24 mouse cellular contexts compared by ENCODE assay signal in genomic region chr1:182699392-182700347, GRCm38 (mm10). TPM values are rescaled to one million over a fixed set of nuclear protein-coding genes. Genes with fewer than 3 reads are reported as not detected.
DNase-seq lines count a peak whose midpoint lies in the region; ATAC-seq and TF ChIP-seq lines count a peak whose summit lies in the region.
"Had no signal": no experiment of that assay in that cellular context is flagged by ENCODE, and none has a peak within 500 bp of the region (broad histone marks: within the 10 kb centered on the region; RNA-seq: fewer than 3 reads in every experiment).

No protein-coding gene starts in this region.

- peaks cover 14% of the 10 kb centered on the region for H3K4me1 ChIP-seq in midbrain, embryonic 13.5 days (replicated peaks)
- H3K4me1 ChIP-seq in midbrain, postnatal 0 days (ENCODE audit: insufficient read depth, low read length) = no peaks in the 10 kb centered on the region
- peaks cover 6% of the 10 kb centered on the region for H3K4me1 ChIP-seq in hindbrain, embryonic 15.5 days (replicated peaks)
- H3K4me1 ChIP-seq in neural tube, embryonic 15.5 days = peaks cover 5% of the 10 kb centered on the region

- H3K9ac ChIP-seq in midbrain, embryonic 13.5 days (replicated peaks) = no peak overlapping the region
- H3K9ac ChIP-seq in midbrain, postnatal 0 days (replicated peaks; ENCODE audit: low read length, poor library complexity, severe bottlenecking) = no peak overlapping the region
- no peak overlapping the region for H3K9ac ChIP-seq in hindbrain, embryonic 15.5 days
- no peak overlapping the region for H3K9ac ChIP-seq in neural tube, embryonic 15.5 days (replicated peaks)

- ATAC-seq in midbrain, embryonic 13.5 days = peak; percentile 83
- no peak for ATAC-seq in midbrain, postnatal 0 days (ENCODE audit: low FRiP score)
- ATAC-seq in hindbrain, embryonic 15.5 days (ENCODE audit: low FRiP score, low read depth) = peak; percentile 72; the same call in 1 of the 2 replicates
- ATAC-seq in neural tube, embryonic 15.5 days (ENCODE audit: low FRiP score) = 0 out of 2 replicates have a peak, but pooled peaks have one; percentile 28

- 45% methylated on average over 9 of the region's 9 CpGs for WGBS in midbrain, embryonic 13.5 days
- 50% methylated on average over 9 of the region's 9 CpGs for WGBS in midbrain, postnatal 0 days
- WGBS in hindbrain, embryonic 15.5 days = 44% methylated on average over 9 of the region's 9 CpGs
- 32% methylated on average over 9 of the region's 9 CpGs for WGBS in neural tube, embryonic 15.5 days

- H3K9me3 ChIP-seq in midbrain, embryonic 13.5 days = no peaks in the 10 kb centered on the region
- no peaks in the 10 kb centered on the region for H3K9me3 ChIP-seq in midbrain, postnatal 0 days (ENCODE audit: low read length)
- no peaks in the 10 kb centered on the region for H3K9me3 ChIP-seq in hindbrain, embryonic 15.5 days
- no peaks in the 10 kb centered on the region for H3K9me3 ChIP-seq in neural tube, embryonic 15.5 days (replicated peaks)
- H3K9me3 ChIP-seq: megakaryocyte, embryonic 14.5 days had no signal

- H3K36me3 ChIP-seq in midbrain, embryonic 13.5 days = no peaks in the 10 kb centered on the region
- H3K36me3 ChIP-seq in midbrain, postnatal 0 days (ENCODE audit: insufficient read depth, low read length) = no peaks in the 10 kb centered on the region
- H3K36me3 ChIP-seq in hindbrain, embryonic 15.5 days = no peaks in the 10 kb centered on the region
- H3K36me3 ChIP-seq in neural tube, embryonic 15.5 days = no peaks in the 10 kb centered on the region

- no peak overlapping the region for H3K4me3 ChIP-seq in midbrain, embryonic 13.5 days (replicated peaks)
- H3K4me3 ChIP-seq in midbrain, postnatal 0 days (ENCODE audit: low read depth, low read length) = no peak overlapping the region
- H3K4me3 ChIP-seq in hindbrain, embryonic 15.5 days = no peak overlapping the region
- H3K4me3 ChIP-seq in neural tube, embryonic 15.5 days (replicated peaks) = no peak overlapping the region
- H3K4me3 ChIP-seq: megakaryocyte, embryonic 14.5 days; myocyte had no signal

- DNase-seq in adrenal gland, adult (ENCODE audit: inconsistent age in 2 of 2, low spot score in 1 of 2) = peak; percentile 4 to 37
- DNase-seq in adrenal gland, postnatal 14 days = no peak
- no peak for DNase-seq in midbrain, postnatal 0 days (ENCODE audit: low spot score)
- no peak for DNase-seq in lung, postnatal 4 days
- no peak for DNase-seq in cerebellum, adult 18-20 months
- DNase-seq: adrenal gland, postnatal 10 days; cerebellum, adult 11 months; cerebellum, postnatal 14 days; gastrocnemius, postnatal 25 days; kidney, adult 2 months; kidney, postnatal 25 days; lung, adult 18-20 months; lung, postnatal 14 days; thymus, postnatal 14 days had no signal

- no peak overlapping the region for H3K4me2 ChIP-seq in midbrain, embryonic 13.5 days (replicated peaks)
- no peak overlapping the region for H3K4me2 ChIP-seq in midbrain, postnatal 0 days (ENCODE audit: low read depth, low read length, poor library complexity, severe bottlenecking)
- H3K4me2 ChIP-seq in hindbrain, embryonic 15.5 days = no peak overlapping the region
- no peak overlapping the region for H3K4me2 ChIP-seq in neural tube, embryonic 15.5 days
- H3K4me2 ChIP-seq: liver, embryonic 11.5 days had no signal

- H3K27ac ChIP-seq in midbrain, embryonic 13.5 days = peak overlapping the region; percentile 73
- H3K27ac ChIP-seq in midbrain, postnatal 0 days (ENCODE audit: low read depth, low read length) = no peak overlapping the region; the same call in 1 of the 2 replicates
- H3K27ac ChIP-seq in hindbrain, embryonic 15.5 days (replicated peaks) = peak overlapping the region; percentile 1; the same call in 1 of the 2 replicates
- H3K27ac ChIP-seq in neural tube, embryonic 15.5 days (replicated peaks) = 0 out of 2 replicates have a peak overlapping the region, but pooled peaks have one; percentile 25

- no peaks in the 10 kb centered on the region for H3K27me3 ChIP-seq in midbrain, embryonic 13.5 days
- no peaks in the 10 kb centered on the region for H3K27me3 ChIP-seq in midbrain, postnatal 0 days (ENCODE audit: insufficient read depth, low read length)
- H3K27me3 ChIP-seq in hindbrain, embryonic 15.5 days = no peaks in the 10 kb centered on the region
- no peaks in the 10 kb centered on the region for H3K27me3 ChIP-seq in neural tube, embryonic 15.5 days (replicated peaks)

- no peak for TF ChIP-seq CTCF in midbrain, postnatal 0 days (IDR thresholded peaks at IDR 0.05)

RNA-seq across cellular contexts. Expression of gene Ccdc185, which starts 49.3 kb away (rescaled TPM):
- not detected in 2 replicates for total RNA-seq in adrenal gland, postnatal 14 days (2021)
- not detected in 2 replicates for polyA plus RNA-seq in midbrain, embryonic 13.5 days (2015; fragmentation: Nextera tagmentation; extraction: Ambion mirVana)
- not detected in 2 replicates for total RNA-seq in midbrain, postnatal 0 days (2014; rRNA removed)
- not detected in 2 replicates for polyA plus RNA-seq in midbrain, postnatal 0 days (2015; fragmentation: Nextera tagmentation; extraction: Ambion mirVana)
- polyA plus RNA-seq in hindbrain, embryonic 15.5 days (2015; fragmentation: Nextera tagmentation; extraction: Ambion mirVana) = not detected in 2 replicates
- not detected in 2 replicates for polyA plus RNA-seq in neural tube, embryonic 15.5 days (2015; fragmentation: Nextera tagmentation; extraction: Ambion mirVana)
- total RNA-seq: adrenal gland, postnatal 10 days; gastrocnemius, postnatal 25 days; heart, adult 8-10 months had no signal
- polyA plus RNA-seq: embryonic facial prominence, embryonic 14.5 days; heart, postnatal 0 days; limb, embryonic 11.5 days; liver, embryonic 11.5 days; myocyte had no signal

Comparison
In these comparisons a context has a peak if more than half of its experiments do, and no peak if none do; other contexts are left out.
1. DNase-seq: peak in adrenal gland, adult (2 of 2); none in adrenal gland, postnatal 14 days (single experiment), midbrain, postnatal 0 days (single experiment), lung, postnatal 4 days (0 of 2) and cerebellum, adult 18-20 months (0 of 2).